Mouse (Mus musculus) ovary, adult 18-20 months (tissue): Measurements from ENCODE around the gene Stk33.
"Not testable (repeated sequence)": the region's sequence is repeated elsewhere in the genome, so short reads cannot be mapped to it uniquely, and the experiment has no call there.

Experiments used
- DNase-seq: peaks from one replicate; pipeline ENCODE4 v3.0.0; 2022; ENCODE audit warnings: low spot score, mixed read lengths

Stk33 gene

DNA sequence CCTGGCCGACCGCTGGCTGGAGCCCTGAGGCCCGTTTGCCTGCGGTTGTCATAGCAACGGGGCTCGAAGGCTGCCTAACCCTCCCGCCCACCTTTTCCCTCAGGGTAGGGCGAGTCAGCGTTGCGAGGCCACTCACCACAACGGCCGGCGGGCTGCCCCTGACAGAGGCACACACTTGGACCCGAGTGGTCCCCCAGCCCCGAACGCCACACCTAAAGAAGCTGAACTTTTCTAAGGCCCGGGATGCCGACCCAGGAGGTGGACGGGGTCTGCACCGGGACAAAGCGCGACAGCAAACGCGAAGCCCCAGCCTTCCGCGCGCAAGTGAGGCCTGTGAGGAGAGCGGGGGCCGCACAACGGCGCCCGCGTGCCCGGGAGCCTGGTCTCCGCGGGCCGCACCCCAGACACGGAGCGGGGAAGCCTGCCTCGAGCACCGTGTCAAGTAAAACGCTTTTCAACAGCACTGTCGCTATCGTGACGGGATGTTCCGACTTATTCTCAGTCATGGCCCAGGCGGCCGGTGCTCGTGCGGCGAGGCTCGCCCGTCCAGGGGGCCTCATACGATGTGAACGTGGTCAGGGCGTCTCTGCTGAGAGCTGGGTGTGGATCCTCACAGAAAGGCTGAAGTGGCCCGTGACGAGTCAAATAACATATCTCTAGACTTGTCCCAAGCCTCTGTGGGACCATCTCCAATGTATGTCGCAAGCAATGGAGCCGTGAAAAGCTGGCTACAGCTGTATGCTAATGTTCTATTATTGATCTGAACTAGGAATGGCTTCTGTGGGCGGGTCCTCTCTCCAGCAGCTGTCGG lies at the start of gene Stk33:
Stk33 (minus strand) TSS at position 301 of the 811 bp plus-strand sequence.
- peak; percentile 40 for DNase-seq

DNA sequence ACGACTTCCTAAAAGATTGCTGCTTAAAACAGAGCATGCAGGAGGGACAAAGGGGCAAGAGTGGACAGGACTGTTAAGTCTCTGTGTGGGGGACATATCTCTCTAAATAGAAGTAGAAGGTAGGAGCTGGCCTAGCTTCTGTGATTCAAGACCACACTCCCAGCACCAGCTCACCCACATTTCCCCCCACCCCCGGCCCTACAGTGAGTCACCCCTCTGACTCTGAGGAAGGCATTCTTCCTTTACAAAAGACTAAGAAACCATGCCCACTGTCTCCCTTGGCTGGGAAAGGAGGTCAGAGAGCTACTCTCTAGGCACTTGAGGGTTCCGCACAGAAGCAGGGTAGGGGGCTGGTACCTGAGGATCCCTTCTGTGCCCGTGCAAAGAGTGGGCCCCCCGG lies 45.3 kb upstream of the Stk33 start:
- no peak for DNase-seq

DNA sequence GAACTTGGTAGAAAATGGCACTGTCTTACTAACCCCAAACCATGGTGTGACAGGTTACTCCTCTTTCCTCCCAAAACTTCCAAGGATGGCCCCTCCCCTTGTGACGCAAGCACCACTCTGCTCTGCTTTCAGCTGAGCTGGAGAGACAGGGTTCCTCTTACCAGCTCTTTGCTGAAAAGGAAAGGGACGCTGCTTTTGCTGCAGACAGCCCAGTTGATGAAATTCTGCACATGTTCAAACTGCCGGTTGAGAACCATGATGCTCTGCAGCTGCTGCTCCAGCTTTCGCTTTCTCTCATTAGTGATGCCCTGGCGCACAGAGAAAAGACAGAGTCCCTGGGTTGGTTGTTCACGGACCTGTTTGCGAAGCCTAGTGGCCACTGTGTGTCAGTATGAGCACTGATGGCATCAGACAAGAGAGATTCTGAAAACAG lies 41.9 kb upstream of the Stk33 start:
- DNase-seq: no peak

DNA sequence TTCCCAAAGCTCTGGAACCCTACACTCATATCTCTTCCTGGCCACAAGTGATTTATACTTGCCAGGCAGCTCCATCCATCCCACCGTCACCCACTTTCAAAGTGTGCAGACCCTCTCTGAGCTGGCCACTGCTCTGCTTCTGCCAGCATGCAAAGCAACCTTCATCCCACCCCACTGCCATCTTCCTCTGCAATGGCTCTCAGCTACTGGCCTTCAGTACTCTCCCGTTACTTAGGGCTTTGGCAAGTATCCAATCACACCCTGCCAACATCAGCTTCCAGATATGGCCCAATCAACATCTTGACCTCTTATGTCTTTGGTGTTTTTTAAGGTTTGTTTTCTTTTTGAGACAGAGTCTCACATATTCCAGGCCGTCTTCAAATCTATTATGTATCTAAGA lies 39.0 kb upstream of the Stk33 start:
- DNase-seq: peak; percentile 20

DNA sequence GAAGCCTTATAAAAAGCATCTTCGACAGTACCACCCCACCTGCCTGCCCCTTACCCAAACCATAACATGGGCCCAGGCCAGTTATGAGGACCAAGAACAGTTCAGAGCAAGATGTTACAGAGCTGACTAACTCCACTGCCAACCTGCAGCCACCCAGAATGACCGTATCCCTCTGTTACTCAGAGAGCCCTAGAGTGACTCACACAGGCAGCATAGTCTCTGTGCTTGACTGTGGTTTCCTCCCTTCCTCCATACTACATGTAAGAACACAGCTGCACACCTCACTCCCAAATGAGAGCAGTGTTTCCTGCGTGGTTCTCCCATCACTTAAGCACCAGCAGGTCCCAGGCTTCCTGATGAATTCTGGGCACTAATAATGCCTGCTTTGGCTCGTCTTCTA lies 31.8 kb upstream of the Stk33 start:
- no peak for DNase-seq

DNA sequence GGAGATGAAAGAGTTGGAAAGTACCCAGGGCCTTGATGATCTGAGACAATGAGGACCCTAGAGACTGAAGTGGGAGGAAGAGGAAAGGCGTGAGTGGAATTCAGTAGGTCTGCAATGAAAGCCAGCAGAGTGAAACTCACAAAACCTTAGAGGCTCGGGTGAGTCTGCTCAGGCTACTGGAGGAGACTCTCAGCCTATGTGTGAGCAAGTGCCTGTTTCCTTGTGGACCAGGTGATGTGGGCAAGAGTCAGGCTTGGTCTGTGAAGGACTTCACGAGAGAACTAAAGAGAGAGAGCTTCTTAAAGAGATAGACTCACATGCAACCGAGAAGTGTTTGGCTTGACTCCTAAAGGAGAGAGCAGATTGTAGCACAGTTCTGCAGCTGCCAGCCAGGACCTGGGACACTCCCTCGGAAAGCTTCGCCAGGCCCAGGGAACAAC lies 29.4 kb upstream of the Stk33 start:
- no peak for DNase-seq

DNA sequence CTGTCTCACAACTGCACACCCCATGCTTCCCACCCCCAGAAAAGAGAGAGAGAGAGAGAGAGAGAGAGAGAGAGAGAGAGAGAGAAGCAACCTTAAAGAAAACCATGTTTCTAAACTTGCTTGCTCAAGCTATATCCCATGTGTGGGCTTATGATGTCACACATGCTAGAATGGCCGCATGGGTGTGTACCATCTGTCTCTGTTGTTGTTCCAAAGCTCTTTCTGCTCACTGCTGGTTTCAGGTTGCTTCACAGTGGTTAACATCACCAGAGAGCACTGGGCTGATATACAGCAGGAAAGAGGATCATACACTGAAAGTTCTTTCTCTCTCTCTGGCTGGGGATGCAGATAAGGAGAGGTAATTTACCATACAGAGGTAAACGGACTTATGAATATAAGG lies 28.7 kb upstream of the Stk33 start:
- DNase-seq: no peak

DNA sequence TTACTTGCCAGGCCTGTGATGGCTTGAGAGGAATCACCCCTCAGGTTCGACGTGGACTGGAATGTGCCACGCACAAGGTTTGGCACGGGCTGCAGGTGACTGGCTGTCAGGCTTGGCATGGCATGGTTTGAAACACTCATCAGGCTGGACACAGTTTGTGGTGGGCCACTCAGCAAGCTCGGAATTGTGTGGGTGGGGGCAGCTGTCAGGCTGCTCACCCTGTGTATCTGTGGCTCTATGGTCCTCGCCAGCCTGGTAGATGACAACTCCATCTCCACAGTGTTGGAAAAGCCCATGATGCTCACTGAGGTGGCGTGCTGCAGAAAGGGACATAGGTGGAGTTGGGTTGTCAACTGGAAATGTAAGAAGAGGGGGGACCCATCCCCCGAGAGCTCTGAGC lies 21.8 kb upstream of the Stk33 start:
- no peak for DNase-seq

DNA sequence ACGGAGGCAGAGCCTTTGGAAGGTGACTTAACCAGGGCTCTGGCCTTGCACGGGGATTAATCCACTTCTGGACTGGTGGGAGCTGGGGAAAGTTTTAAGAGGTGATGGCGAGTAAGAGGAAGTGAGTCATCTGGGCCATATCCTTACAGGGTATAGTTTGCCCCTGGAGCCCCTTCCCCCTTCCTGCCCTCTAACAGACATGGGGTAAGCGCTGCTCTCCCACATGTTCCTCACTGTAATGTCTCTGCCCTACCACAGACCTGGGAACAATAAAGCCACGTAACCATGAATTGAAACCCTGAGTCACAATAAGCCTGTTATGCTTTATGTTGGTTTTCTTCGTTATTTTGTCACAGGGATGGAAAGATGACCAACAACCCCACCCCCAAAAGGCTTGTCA lies 17.7 kb upstream of the Stk33 start:
- no peak for DNase-seq

DNA sequence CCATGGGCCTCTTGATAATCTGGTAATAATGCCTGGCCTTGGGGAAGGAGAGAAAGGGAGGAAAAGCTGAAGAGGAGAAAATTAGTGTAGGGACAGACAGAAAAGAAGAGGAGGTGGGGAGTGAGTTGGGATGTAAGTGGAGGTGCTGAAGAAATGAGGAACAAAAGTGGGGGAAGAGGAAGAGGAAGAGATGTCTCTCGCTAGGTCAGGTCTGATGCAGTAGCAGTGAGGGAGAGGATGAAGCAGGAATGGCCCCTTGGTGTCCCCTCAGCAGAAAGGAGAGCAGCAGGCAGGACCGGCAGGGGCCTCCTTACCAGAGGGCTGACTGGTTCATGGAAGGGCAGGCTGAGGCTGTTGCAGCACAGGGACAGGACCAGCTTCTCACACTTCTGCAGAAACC lies 16.9 kb upstream of the Stk33 start:
- no peak for DNase-seq

DNA sequence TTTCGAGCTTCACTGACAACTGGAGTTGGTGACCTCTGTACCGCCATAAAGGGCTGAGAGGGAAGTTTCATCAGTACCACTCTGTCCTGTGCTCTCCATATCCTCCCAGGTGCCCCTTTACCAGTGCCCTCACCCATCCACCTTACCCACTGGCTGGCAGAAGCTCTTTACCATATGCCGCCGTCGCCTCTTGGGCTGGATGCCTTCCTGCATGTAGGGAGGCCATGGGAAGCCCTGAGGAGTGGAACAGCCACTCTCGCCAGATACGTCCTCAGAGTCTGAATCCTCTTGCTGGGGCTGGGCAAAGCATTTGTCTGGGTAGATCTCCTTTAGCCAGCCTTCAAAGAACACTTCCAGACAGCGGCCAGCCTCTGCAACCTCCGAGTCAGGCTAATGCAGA lies 16.0 kb upstream of the Stk33 start:
- no peak for DNase-seq

DNA sequence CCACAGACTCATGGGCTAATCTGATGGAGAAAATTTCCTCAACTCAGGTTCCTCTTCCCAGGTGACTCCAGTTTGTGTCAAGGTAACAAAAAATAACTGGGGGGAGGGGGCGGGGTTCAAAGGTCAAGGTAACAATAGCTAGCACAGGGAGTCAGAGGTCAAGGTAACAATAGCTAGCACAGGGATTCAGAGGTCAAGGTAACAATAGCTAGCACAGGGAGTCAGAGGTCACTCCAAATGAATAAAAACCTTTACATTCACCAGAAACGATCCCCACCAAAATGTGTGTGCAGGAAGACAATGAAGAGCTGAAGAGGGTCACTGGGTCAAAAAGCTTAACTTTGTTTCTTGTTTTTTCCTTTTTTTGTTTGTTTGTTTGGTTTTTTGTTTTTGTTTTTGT lies 9.2 kb upstream of the Stk33 start:
- no peak for DNase-seq

DNA sequence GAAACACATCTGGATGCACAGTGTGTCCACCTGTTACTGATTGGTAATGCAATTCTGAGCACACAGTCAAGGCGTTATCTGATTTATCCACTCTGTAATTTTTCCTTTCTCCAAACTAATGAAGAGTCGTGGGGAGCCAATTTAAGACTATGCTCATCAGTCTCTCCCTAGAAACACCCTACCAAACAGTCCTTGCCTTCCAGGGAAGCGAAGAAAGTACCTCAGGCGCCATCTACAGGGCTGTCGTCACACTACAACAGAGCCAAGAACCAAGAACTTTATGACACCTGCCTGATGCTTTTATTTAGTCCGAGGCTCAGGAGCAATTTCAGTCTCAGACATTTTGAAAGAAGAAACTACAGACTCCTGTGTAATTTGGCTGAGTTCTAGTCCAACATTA lies 6.1 kb upstream of the Stk33 start:
- no peak for DNase-seq

DNA sequence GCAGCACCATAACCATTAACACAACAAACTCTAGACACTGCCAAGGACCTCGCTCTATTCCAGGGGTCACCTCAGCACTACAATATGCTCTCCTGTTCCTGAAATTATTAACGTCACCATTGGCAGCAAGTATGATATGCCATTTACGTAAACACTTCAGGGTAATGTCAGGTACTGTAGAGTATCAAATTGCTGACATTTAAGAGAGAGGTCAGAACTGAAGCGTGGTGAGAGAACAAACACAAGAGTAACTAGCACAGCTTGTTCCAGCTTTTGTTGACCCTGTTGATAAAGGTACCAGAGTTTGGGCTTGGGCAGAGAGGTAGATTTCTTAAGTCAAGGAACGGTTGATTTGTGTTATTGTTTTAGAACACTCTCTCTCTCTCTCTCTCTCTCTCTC lies 3.9 kb upstream of the Stk33 start:
- no peak for DNase-seq

DNA sequence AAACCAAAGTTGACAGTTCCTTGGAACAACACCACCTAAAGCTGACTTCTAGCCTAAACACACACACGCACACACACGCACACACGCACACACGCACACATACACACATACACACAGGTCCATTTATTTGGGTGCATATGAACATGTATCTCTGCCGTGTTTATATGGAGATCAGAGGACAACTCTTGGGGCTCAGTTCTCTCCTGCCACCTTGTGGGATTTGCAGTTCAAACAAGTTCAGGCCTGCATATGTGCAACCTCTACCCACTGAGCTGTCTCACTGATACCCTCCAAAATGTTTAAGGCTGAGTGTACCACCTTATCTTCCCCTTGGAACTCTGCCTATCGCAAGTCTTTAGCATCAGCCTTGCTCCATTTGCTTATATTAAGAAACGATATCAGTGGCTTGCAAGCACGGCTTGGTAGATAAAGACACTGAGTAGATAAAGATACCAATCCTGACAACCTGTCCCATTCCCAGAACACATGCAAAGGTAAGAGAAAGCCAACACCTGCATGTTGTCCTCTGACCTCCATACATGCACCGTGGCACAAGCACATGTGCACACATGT lies 1.9 kb upstream of the Stk33 start:
- DNase-seq: no peak

DNA sequence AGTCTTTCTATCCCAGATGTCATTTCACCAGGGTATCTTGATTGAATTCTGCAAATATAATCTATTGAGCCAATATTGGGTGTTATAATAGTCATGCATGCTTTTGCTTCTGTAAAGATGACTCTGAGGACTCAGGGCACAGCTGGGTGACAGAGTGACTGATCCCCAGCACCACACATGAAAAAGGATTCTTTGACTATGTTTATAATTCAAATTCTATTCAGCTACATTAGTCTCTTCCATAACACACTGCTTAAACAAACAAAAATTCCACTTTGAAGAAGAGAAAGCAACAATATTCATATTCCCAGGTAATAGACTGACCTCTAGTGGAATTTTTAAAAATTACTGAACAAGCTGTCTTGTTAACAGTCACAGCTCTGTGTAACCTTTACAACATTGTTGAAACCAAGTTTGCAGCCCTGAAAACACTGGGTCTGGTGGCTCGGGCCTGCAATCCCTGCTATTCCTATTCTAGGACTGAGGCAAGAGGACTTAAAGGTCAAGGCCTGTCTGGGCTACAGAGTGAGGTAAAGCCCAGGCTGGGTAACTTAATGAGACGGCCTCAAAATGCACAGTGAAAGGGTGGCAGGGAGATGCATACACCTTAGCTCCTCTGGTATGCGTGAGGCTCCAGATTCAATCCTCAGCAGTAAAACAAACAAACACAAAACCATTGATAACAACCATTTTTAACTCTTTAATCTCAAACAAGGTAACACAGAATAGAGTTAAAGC lies 14.3 kb downstream of the Stk33 start:
- no peak for DNase-seq

DNA sequence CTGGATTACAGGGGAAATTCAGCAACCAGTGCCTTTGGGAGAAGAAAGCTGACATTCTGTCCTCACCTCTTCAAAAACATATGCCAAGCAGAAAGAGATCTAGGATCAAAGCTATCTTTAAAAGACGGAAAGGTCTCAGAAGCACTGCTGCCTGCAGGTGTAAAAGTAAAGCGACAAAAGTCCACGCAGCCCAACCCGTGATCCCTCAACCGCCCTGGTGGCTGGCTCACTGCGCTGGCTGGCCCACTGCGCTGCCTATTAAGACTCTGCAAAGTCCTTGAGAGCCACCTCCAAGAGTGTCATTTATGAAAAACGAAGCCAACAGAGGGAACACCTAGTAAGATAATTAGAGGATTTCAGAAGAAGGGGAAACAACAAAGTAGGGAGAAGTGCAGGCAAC lies 16.1 kb downstream of the Stk33 start:
- DNase-seq: no peak

DNA sequence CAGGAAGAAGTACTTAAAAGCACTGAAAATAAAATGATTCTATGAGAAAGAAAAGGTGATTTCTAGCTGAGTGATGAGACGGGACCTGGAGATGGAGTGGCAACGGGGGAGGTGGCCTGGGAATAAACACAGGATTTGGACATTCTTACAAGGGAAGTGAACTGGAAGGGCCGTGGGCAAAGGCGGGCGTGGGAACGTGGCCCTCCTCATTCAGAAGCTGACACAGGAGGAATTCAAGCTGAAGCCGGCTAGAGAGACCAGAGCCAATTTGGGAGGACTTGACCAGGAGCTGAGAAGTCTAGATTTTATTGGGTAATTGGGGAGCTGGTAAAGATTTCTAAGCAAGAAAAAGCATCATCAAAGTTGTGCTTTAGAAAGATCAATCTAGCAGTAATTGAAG lies 33.4 kb downstream of the Stk33 start:
- DNase-seq: no peak

DNA sequence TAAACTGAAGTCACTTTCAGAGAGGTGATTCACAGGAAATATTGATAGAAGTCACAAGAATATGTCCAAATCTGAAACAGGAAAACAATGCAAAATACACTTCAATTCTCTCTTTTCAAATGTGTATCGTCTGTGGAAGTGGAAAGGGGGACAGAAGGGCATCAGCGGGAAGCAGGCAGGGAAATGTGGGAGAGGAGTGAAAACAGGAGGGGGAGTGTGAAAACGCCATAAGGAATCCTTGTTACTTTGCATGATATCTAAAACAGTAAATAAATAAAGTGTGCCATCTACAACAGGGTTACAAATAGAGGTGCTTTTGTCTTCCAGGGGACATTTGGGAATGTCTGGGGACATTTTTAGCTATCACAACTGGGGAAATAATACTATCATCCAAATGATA lies 39.6 kb downstream of the Stk33 start:
- no peak for DNase-seq

DNA sequence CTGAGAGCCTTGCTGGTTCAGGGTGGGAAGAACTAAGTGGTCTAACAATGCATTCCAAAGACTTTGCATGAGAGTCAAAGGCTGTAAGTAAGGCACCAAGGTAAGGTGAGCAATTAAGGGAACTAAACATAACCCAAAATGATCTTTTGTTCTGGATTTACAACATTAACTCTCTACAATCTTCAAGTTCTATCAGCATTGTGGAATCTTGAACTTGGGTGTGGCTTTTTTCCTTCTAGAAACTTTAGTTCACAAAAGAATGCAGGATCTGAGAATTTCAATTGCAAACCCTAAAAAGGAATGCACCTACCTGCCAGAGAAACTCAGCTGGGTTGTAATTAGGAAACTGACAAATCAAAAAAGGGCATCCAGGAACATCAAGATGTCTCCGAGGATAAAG lies 57.8 kb downstream of the Stk33 start:
- DNase-seq: no peak

DNA sequence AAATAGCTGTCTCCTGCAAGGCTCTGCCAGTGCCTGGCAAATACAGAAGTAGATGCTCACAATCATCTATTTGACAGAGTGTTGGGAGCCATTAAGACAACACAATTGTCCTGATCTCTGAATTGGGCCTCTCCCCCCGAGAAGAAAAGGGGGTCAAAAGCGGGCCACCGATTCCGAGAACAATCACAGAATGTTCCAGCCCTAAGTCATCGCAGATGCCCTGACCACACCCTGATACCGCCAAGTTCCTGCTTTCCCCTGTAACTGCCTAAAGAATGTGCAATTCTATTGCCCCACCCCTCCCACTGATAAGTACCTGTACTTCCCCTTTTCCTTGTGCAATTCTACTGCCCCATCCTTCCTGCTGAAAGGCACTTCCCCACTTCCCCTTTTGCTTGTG lies 65.3 kb downstream of the Stk33 start:
- not testable (repeated sequence) for DNase-seq

DNA sequence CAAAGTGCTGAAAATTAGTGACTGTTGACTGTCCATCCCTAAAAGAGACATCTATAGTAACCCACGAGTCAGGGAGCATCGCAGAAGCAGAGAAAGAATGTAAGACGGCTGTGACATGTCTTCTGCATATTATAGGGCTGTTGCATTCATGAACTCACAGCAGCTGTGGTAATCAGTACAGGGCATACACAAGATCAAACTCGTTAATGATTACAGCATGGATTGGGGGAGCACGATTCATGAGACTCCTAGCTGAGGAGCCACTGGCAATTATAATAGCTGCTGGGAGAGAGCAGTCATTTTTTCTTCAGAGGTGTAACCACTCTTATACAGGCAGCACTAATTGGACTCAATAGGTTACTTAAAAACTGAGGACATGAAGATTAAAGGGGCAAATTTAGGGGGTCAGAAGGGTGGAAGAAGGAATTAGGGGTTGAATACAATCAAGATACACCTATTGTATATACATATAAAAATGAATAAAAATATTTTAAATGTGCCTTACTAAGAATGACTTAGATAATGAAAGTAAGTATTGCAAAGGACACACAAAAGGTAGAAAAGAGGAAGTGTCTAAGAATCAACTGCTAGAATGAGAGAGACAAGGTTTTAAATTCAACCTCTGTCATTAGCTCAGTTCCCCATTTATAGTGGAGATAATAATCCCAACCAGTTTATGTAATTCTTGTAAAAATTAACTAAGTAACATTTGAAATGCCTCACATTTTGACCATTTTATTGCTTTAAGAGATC lies 80.3 kb downstream of the Stk33 start:
- no peak for DNase-seq

DNA sequence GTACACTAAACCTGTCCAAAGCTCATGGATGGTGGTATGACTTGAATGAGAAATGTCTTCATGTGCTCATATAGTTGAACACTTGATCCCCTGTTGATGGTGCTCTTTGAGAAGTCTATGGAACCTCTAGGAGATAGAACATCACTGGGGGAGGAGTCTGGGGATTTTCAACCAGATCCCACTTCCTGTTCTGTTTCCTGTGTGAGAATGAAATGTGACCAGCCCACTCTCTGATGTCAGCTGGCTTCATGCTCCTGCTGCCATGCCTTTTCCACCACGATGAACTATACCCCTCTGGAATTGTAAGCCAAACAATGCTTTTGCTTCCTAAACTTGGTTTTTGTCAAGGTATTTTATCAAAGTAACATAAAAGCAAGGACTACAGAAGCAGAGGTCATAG lies 81.0 kb downstream of the Stk33 start:
- no peak for DNase-seq
